Mouse (Mus musculus) thymus, adult 18-20 months (tissue): ENCODE results near the gene Vwa3b.
A peak's percentile ranks its signal among the peaks of the same experiment; 100 is the strongest.

Experiments
- DNase-seq, 2 experiments: peaks; one replicate each; pipeline ENCODE4 v3.0.0; 2022; ENCODE audit warnings: mixed read lengths in 2 of 2

Gene Vwa3b

GRCm38 (mm10) chr1:37011626-37012209 is 14.7 kb upstream of the Vwa3b start:
- DNase-seq, result no peak

- DNase-seq, result no peak
These were observed 13.4 kb upstream of the Vwa3b start for GRCm38 (mm10) chr1:37013006-37013405.

DNA sequence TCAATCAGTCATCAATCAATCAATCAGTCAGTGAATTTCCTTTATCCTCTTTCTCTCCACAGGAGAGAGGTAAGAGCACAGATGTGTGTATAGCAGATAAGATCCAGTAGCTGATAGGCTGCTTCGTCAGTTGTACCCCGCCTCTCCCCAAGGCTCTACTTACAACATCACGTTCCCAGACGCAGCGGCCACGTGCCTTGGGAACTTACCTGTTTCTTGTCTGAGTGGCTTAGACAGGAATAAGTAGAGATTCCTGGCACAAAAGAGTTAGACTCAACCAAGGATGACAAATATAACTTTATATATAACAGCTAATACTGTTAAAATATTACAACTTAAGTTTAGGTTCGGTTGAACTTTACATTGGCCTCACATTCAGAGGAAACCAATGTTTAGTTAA is 12.7 kb upstream of the Vwa3b start:
- DNase-seq, result no peak

GRCm38 (mm10) chr1:37019017-37019416 is 7.4 kb upstream of the Vwa3b start:
- DNase-seq, result no peak

DNA sequence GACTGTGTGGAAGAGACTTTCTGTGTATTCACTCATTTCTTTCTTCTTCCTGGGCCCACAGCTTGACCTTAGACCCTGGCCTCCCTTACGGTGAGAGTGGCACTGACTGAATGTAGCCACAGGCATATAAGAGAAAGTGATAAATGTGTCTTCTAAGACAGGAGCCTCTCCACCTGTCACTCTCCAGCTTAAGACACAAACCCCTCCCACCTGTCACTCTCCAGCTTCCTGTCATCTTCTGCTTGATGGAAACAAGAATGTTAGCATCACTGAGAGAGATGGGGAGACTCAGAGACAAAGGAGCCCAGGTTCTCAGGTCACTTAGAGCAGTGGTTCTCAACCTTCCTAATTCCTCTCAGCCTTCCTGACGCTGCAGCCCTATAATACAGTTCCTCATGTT is 3.7 kb upstream of the Vwa3b start:
- DNase-seq, result no peak

- DNase-seq, result no peak
These were observed 1.7 kb upstream of the Vwa3b start for GRCm38 (mm10) chr1:37024736-37025135.

DNA sequence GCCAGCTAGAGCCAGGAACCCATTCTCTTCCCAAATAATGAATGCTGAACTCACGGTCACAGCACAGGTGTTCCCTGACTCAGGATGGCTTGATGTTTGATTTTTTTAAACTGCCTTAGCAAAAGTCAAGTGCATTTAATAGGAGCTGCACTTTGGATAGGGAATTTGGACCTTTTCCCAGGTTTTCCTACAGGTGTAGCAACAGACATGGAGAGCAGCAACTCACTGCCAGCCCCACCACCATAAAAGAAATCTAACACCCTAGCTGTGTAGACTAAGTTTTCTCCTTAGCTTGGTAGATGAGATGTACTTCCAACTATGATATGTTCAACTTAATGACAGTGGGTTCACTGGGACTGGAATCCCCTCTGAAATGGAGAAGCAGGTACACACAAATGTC is 1.0 kb upstream of the Vwa3b start:
- no peak for DNase-seq

DNA sequence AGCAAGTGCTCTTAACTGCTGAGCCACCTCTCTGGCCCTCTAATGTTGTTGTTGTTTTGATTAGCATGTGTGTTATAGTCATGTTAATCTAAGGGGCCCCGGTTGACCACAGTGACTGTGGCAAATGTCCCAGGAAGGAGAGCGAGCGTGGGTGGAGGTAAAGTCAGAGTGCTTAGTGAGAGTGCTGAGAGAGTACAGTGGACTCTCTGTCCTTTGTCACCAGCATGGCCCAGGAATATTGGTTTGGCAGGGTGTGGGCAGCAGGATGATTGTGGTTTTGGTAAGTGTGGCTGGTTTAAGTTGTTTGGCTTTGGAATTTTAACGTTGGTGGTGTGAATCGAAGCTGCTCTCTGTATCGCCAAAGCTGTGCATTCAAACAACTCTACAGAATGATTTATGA is 470 bp downstream of the Vwa3b start:
- no peak for DNase-seq

DNA sequence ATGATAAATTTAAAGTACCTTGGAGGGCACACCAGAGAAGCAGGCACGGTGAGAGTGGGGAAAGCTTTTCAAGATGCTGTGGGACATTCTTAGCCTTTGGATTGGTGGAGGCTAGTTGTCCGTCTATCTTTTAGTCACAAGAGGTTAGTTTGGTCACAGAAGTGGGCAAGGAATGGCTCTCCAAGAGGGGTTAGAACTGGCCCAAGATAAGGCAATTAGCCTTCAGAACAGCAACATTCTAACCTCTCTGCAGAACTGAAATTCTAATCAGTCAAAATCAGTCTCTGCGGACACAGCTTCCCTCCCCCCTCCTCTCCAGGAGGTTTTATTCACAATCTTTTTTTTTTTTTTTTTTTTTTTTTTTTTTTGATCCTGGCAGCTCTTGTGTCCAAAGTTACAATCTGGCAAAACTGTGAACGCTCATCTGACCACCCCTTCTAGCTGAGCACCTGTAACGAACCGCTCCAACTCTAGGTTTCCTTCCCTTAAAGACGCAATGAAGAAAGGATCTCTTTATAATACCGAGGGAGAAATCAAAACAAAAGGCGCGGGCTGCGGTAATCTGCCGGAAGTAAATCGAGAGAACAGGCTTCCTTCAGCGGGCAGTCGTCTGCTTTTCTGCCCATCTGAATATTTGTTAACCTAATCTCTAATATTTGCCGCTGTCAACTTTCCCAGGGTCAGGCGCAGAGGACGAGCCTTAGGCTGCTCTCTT is 2.2 kb downstream of the Vwa3b start:
- DNase-seq, result no peak

DNA sequence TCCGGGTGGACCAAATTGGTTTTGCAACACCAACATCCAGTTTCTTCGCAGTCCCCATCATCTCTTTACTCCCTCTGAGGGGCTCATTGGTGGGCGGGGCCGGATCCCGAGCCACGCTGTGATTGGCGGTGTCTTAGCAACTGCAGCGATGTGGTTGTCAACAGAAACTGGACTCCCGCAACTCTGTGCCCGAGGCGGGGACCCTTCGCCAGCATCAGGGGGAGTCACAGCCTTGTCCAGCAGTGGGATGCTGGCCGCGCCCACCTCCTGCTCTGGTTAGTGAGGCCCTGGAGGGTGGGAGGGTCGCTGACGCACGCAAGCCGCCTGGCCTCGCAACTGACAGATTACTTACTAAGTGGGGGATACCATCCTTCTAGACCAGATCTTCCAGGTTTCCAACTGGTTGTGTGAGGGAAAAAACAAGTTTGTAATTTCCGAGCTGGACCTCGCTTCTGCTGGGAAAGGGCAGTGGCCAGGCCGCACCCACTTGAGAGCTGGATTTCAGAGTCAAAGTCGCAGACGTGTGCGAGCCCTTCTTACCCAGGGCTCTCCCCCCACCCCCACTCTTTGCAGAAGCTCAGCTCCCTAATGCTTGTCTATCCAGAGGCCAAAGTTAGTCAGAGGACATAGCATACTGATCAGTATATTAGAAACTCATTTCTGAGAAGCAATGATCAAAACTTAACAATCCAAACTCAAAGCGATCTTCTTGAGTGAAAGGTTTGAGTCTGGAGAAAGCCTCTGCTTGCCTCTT is 2.9 kb downstream of the Vwa3b start:
- peak; percentile 40 to 55 for DNase-seq

DNA sequence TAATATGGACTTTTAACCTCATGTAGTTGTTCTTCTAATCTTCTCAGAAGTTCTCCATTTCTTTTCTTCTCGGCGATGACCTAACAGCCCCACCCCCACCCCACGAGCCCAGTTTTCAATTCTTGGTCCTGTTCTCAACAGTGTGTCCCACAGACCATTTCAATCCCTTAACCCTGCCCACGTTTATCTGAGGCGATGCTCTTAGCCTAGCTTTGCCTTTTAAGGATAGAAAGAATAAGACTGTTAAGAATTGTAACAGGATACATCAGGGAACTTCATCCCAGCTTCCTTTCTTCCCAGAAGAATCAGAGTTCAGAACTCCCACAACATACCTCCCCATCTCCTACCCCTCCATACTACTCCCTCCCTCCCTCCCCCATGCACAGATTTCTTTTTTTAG is 3.5 kb downstream of the Vwa3b start:
- DNase-seq, result no peak

DNA sequence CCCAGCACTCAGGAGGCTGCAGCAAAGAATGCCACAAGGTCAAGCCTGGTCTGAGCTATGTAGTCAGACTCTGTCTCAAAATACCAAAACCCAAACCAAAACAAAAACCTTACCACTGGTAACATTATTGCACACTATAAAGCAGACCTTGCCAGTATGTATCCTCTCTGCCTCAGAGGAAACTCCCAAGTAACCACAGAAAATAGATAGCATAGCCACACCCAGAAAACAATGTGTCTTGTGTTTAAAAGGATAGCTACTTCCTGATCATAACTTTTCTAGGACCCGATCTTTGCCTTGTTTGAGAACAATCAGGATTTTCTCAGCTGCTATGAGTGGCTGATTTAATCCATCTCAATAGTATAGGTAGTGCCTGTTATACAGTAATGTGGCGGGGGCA is 4.3 kb downstream of the Vwa3b start:
- DNase-seq, result no peak

DNA sequence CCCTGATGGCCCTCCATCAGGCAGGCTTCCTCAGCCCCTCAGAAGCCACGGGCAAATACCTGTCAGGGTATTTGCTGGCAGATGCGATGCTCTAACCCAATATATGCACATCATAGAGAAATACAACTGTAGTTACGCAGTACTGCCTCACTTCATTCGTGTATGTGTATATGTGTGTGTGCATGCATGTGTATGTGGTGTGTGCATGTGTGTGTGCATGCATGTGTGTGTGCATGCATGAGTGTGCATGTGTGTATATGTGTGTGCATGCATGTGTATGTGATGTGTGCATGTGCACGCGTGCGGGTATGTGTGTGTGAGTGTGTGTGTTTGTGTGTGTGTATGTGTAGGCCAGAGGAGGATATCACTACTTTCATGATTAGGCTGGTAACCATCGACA is 9.5 kb downstream of the Vwa3b start:
- DNase-seq, result no peak

DNA sequence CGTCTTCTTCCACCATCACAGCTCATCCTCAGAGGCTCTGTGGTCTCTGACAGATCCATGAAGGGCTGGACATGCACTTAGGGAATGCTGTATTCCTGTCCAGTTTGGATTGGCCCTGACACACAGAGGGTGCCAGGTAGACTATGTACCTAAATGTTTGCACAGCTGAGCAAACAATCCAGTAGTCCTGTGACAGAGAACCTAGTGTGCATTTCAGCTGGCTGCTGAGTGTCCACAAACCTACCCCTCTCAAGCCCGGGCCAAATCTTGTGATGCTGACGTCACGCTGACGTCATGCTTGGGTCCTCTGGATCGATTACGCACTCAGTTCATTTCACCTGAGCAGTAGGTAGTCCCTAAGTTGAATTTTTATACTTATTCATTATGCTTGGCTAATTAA is 14.7 kb downstream of the Vwa3b start:
- no peak for DNase-seq

- DNase-seq, result no peak
These were observed 15.5 kb downstream of the Vwa3b start for GRCm38 (mm10) chr1:37041856-37042255.

GRCm38 (mm10) chr1:37042769-37043168 is 16.4 kb downstream of the Vwa3b start:
- no peak for DNase-seq

GRCm38 (mm10) chr1:37043196-37043595 is 16.8 kb downstream of the Vwa3b start:
- no peak for DNase-seq

- DNase-seq, result no peak
These were observed 19.1 kb downstream of the Vwa3b start for GRCm38 (mm10) chr1:37045472-37045871.

DNA sequence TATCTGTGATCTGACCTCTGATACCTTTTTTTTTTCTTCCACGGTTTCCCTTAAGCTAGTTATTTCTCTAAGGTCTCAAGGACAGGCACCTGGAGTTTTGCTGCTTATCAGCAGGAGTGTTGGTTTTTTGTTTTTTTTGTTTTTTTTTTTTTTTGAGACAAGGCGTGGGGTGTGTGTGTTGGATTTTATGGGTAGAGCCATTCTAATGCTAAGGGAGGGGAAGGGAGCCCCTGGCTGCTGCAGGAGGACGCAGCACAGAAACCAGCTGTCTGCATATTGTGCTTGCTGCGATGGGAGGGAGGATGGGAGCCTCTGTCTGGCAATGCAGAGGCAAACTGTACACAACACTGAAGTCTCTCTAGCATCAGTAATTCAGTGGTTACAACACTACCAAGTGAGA is 22.8 kb downstream of the Vwa3b start:
- DNase-seq, result no peak

- no peak for DNase-seq
These were observed 27.3 kb downstream of the Vwa3b start for GRCm38 (mm10) chr1:37053691-37054090.

DNA sequence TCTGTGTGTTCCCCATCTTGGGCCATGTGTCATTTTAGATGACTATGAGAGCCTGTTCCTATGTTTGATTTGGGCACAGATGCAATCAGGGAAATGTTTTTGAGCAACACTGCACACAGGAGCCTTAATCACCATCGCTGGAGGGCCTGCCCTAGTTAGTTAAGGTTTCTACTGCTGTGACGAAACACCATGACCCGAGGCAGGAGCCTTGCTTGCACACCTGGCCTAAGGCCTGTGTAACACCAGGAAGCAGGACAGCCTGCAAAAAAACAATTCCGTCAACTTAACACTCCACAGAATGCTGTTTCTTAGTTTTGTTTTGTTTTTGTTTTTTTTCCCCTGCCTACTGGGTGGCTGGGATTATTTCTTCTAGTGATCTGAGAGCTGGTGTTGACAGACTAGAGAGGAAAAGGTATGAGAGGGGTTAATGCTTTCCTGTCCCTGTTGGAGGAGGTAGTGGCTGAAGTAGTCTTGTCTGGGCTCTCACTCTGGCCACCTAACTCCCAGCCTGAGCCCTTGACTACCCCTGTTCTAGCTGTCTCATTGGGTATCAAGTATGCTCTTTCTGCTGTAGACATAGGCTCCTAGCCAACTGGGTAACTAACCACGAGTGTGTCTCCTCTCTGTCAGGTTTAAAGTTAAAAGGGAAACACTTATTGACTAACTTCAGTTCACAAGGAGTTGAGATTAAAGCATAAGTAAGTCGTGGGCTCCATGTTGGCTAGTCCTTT is 30.6 kb downstream of the Vwa3b start:
- no peak for DNase-seq

DNA sequence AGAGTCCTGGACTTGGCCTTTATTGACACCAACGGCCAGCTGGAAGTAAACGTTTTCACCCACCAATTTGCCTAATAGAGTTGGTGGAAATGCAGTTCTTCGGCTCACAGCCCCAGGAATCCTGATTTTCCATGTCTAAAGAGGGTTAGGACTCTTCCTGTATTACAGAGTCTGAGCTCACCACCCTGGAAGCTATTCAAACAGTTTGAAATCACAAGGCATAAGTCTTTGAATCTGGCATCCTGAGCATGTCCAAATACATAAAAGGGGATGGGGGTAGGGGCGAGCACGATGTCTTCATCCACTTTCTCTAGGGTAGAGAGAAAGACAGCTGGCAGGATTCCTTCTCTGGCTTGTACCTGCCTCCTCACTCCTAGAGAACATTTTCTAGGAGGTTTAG is 34.5 kb downstream of the Vwa3b start:
- DNase-seq, result no peak

DNA sequence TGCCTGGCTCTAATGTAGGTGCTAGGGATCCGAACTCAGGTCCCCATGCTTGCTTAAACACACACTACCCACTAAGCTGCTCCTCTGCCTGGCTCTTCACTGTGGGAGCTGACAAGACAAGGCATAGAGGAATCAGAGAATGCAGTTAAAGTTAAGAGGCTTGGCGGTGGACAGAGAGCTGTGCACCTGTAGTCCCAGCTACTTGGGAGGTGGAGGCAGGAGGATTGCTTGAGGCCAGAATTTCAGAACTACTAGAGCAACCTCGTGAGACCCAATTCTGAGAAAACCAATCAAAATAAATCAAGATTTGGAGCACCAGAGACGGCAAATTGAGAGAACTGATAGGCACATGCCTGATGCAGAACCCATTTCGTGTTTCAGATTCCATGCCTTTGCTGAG is 36.7 kb downstream of the Vwa3b start:
- no peak for DNase-seq

DNA sequence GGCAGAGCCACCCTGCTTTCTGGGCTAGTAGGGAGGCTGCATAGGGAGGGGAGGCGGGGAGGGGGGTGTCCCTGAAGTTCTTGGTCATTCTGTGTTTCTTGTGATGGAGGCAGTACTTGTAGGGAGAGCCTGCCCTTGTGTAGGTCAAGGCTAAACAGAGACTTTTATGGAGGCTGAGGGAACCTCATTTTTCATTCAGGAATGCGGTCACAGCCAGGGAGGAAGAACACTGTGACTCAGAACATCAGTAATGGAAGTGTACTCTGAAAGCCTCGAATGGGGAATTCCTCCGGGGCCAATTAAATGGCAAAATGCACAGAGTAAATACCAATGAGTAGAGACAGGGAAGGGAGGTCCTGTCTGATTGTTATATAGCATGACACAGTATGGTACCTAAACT is 37.4 kb downstream of the Vwa3b start:
- no peak for DNase-seq
